Mouse (Mus musculus): ENCODE measurements at regions not wholly inside any gene's neighbourhood (a gene's known extent, or its start where the extent isn't known, plus 50 kb on each side); places are given as distances from the start of the nearest gene placed in this dataset.
A peak's percentile ranks its signal among the peaks of the same experiment; 100 is the strongest.

DNA sequence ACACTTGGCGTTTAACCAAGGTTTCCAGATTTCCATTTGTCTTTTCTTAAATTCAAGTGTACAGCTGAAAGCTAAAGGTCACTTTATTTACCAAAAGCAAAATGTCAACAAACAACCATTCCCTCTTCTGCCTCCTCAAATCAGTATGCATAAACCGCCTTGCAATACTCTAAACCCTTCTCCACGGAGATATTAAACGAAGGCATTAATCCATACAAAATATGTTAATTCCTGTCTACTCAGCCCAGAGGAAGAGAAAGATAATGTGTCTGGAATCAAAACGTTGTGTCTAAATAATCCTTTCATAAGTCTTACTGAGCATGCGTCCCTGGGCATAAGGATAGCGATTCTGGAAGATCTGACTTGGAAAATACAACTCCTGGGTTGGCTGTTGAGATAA is 1506.5 kb downstream of the Stim2 start:
- WGBS = 51% methylated on average over 7 of the region's 7 CpGs
- ATAC-seq = no peak

DNA sequence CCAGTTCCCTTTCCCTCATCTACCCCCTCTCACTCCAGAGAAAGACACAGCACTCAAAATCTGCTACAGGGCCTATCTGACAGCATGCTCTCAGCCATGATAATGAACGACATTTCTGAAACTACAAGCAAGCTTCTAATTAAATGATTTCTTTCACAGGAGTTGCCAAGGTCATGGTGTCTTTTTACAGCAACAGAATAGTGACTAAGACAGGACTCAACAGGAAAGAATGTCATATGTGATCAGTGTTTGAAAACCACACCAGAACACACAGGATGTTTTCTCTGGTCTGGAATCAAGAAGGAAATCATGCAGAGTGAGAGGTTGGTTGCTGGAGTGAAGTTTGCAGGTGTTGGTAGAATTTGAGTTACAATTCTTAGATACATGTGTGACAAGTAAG is 1507.6 kb downstream of the Stim2 start:
- no peak; the same call in 1 of the 2 replicates for ATAC-seq
- H3K4me2 ChIP-seq (ENCODE audit: low read length) = no peak overlapping the region
- no peak overlapping the region for H3K27ac ChIP-seq (ENCODE audit: low read length)
- no peaks in the 10 kb centered on the region for H3K27me3 ChIP-seq (replicated peaks; ENCODE audit: control insufficient read depth, insufficient read depth, low read length)
- WGBS = 11% methylated on average over 1 of the region's 1 CpGs
- no peaks in the 10 kb centered on the region for H3K36me3 ChIP-seq (ENCODE audit: control insufficient read depth, insufficient read depth)
- no peak overlapping the region for H3K9ac ChIP-seq (replicated peaks; ENCODE audit: low read depth, low read length)
- H3K4me1 ChIP-seq (replicated peaks; ENCODE audit: control insufficient read depth, insufficient read depth, low read length) = no peaks in the 10 kb centered on the region
- H3K4me3 ChIP-seq (replicated peaks; ENCODE audit: low read length) = no peak overlapping the region
- H3K9me3 ChIP-seq (ENCODE audit: control insufficient read depth, low read length) = no peaks in the 10 kb centered on the region

More for the DNA sequence above, 1506.5 kb downstream of the Stim2 start:
- Histone ChIP-seq H3K27me3 (replicated peaks; ENCODE audit: control insufficient read depth, insufficient read depth, low read length) (no peaks in the 10 kb centered on the region), H3K4me1 (replicated peaks; ENCODE audit: control insufficient read depth, insufficient read depth, low read length) (no peaks in the 10 kb centered on the region), H3K4me2 (ENCODE audit: low read length) (no peak overlapping the region), H3K4me3 (replicated peaks; ENCODE audit: low read length) (no peak overlapping the region), H3K9me3 (ENCODE audit: control insufficient read depth, low read length) (no peaks in the 10 kb centered on the region), H3K9ac (replicated peaks; ENCODE audit: low read depth, low read length) (no peak overlapping the region), H3K36me3 (ENCODE audit: control insufficient read depth, insufficient read depth) (no peaks in the 10 kb centered on the region), H3K27ac (ENCODE audit: low read length) (no peak overlapping the region)

DNA sequence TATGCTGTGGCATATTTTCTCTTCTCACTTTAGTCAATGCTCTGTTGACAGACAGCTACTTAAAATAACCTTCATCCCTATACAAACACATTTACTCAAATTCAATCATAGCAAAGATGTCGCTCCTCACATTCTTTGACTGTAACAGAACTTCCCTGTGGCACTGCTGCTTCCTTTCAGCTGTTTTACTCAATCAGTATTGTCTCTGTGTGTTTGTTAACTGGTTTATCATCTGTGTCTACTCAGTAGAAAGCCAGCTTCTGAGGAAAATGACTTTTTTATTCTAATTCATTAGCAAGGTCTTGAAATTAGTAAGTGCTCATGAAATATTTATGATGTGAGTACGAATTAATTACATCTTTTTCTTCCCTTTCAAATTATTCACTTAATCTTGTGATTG is 1516.0 kb downstream of the Stim2 start:
- no peaks in the 10 kb centered on the region for H3K4me1 ChIP-seq (replicated peaks; ENCODE audit: control insufficient read depth, insufficient read depth, low read length)
- no peak overlapping the region for H3K4me3 ChIP-seq (replicated peaks; ENCODE audit: low read length)
- H3K27me3 ChIP-seq (replicated peaks; ENCODE audit: control insufficient read depth, insufficient read depth, low read length) = no peaks in the 10 kb centered on the region
- H3K4me2 ChIP-seq (ENCODE audit: low read length) = no peak overlapping the region
- no peak overlapping the region for H3K27ac ChIP-seq (ENCODE audit: low read length)
- no peak overlapping the region for H3K9ac ChIP-seq (replicated peaks; ENCODE audit: low read depth, low read length)
- no peaks in the 10 kb centered on the region for H3K9me3 ChIP-seq (ENCODE audit: control insufficient read depth, low read length)
- no peaks in the 10 kb centered on the region for H3K36me3 ChIP-seq (ENCODE audit: control insufficient read depth, insufficient read depth)
- peak; percentile 69 for ATAC-seq
- 37% methylated on average over 2 of the region's 2 CpGs for WGBS

DNA sequence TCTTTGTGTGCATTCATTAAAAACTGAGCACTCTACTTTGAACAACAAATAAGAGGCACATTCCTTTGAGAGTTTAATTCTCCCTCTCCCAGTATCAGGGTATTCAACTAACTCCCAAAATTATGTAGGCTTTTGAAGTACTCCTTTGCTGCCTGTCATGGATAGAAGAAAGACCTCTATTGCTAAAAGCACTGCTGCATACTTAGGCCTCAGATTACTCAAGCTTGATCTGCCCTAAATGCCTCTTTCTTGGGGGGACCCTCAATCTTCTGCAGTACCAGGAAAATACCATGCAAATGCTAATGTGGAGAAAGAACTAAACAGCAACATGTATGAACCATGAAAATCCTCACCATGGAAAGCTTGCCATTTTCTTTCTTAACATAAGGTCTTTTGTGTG is 1552.9 kb downstream of the Stim2 start:
- no peak overlapping the region for H3K27ac ChIP-seq (ENCODE audit: low read length)
- no peaks in the 10 kb centered on the region for H3K27me3 ChIP-seq (replicated peaks; ENCODE audit: control insufficient read depth, insufficient read depth, low read length)
- H3K36me3 ChIP-seq (ENCODE audit: control insufficient read depth, insufficient read depth) = no peaks in the 10 kb centered on the region
- H3K4me1 ChIP-seq (replicated peaks; ENCODE audit: control insufficient read depth, insufficient read depth, low read length) = no peaks in the 10 kb centered on the region
- no peak overlapping the region for H3K9ac ChIP-seq (replicated peaks; ENCODE audit: low read depth, low read length)
- H3K4me3 ChIP-seq (replicated peaks; ENCODE audit: low read length) = no peak overlapping the region
- no peak overlapping the region for H3K4me2 ChIP-seq (ENCODE audit: low read length)
- no peaks in the 10 kb centered on the region for H3K9me3 ChIP-seq (ENCODE audit: control insufficient read depth, low read length)
- ATAC-seq = peak; percentile 93
